Mouse (Mus musculus): Measurements from ENCODE around the gene 9230112D13Rik. TPM values are rescaled to one million over a fixed set of nuclear protein-coding genes. Genes with fewer than 3 reads are reported as not detected.
A peak's percentile ranks its signal among the peaks of the same experiment; 100 is the strongest.

Gene 9230112D13Rik
- not detected in 2 replicates for polyA plus RNA-seq (2012; rRNA removed)

DNA sequence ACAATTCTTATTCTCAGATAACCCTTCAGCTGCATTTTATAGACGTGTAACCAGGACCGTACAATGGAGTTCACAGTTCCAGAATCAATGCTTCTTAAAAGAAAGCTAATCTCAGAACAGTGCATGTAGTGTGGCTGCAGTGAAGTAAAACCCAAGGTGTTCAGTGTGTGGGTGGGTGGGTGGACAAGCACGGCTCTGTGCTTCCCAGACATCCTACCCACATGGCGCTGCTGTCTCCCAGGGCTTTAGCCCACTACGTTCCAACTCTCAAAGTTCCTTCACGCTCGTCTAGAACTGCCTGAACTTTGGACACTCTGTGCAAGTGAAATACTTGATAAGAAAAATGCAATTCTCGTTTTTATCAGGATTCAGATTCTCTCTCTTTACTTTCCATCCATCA, at the start of gene 9230112D13Rik:
9230112D13Rik (minus strand) TSS at position 101 of the 400 bp plus-strand sequence.
- H3K4me3 ChIP-seq (ENCODE audit: insufficient read depth, low read length): no peak within 1 kb of the TSS
- TF ChIP-seq CTCF (IDR thresholded peaks at IDR 0.05; ENCODE audit: extremely low read depth, insufficient read depth, low read length) (no peak), POLR2A (IDR thresholded peaks at IDR 0.05; ENCODE audit: extremely low read depth, insufficient read depth, low read length) (no peak)
- H3K27ac ChIP-seq (ENCODE audit: insufficient read depth, low read length): no peak within 1 kb of the TSS
- no peaks in the 10 kb centered on the region for H3K4me1 ChIP-seq (ENCODE audit: control insufficient read depth, insufficient read depth, low read length)

DNA sequence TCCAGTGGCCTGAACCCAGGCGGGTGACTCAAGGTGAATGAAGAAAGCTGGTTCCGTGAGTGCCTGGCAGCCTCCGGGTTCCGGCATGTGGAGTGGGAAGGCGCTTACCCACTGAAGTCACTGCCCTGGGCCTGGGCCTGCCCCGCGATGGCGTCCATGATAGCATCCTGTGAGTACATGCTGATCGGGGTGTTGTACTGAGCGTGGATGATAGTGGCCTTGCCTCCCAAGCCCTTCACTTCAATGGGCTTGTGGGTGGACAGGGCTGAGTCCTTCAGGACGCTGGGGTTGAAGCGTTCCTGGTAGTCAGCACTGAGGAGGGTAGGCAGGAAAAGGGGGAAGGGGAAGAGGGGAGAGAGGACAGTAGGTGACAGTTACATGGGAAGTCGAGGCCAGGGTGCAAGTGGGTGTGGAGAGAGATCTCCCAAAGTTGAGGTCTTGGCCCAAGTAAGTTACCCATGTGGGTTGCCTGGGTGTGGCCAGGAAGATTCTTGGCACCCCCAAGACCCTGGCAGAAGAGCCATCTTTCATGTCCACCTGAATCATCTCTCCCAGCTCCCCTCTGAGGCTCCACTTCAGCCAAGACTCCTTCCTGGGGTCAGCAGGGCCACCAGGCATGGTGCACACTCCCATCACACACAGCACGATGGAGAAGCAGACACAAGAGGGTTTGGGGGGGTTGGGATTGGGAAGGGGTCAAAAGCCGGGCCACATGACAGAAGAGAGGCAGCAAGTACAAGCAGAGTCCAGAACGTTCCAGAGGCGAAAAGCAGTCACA, 49.2 kb upstream of the 9230112D13Rik start:
- H3K4me1 ChIP-seq (ENCODE audit: control insufficient read depth, insufficient read depth, low read length): no peaks in the 10 kb centered on the region
- TF ChIP-seq CTCF (IDR thresholded peaks at IDR 0.05; ENCODE audit: extremely low read depth, insufficient read depth, low read length) (no peak), POLR2A (IDR thresholded peaks at IDR 0.05; ENCODE audit: extremely low read depth, insufficient read depth, low read length) (no peak)
- no peak overlapping the region for H3K27ac ChIP-seq (ENCODE audit: insufficient read depth, low read length)
- H3K4me3 ChIP-seq (ENCODE audit: insufficient read depth, low read length): no peak overlapping the region

DNA sequence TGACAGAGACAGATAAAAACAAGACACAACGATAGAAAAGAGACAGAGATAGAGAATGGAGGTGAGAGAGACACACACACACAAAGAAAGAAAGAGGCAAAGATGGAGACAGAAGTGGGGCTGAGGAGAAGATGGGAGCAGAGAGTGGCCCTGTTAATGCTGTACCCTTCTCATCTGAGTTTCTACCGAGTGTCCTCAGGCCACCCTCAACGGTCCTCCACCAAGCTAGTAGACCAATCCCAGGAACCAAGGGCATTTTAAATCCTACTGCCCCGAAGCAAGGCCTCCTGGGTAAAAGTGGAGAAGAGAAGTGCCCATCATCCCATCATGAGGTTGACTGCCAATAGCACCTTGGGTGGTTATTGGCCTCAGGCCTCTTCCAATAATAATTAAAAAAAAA, 48.3 kb upstream of the 9230112D13Rik start:
- H3K4me3 ChIP-seq (ENCODE audit: insufficient read depth, low read length): no peak overlapping the region
- no peak overlapping the region for H3K27ac ChIP-seq (ENCODE audit: insufficient read depth, low read length)
- TF ChIP-seq POLR2A (IDR thresholded peaks at IDR 0.05; ENCODE audit: extremely low read depth, insufficient read depth, low read length) (no peak), CTCF (IDR thresholded peaks at IDR 0.05; ENCODE audit: extremely low read depth, insufficient read depth, low read length) (no peak)
- H3K4me1 ChIP-seq (ENCODE audit: control insufficient read depth, insufficient read depth, low read length): no peaks in the 10 kb centered on the region

DNA sequence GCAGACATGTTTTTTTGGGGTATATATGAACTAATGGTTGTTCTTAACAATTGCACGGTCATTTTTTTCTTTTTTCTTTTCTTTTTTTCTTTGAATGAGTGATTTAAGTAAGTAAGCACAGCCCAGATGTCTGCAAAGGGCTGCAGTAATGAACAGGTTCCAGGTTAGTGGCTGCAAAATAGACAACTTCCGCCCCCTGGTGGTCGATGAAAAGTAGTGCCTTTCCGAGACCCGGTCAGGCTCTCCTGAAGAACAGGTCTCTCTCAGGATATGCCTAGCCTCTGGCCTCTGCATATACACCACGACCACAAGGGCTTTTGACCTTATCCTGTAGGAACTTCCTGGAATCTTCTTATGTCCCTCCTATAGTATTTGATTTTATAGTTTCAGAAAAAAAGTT, 47.7 kb upstream of the 9230112D13Rik start:
- peak overlapping the region; percentile 56 for H3K4me3 ChIP-seq (ENCODE audit: insufficient read depth, low read length)
- peak; percentile 82 for TF ChIP-seq CTCF (IDR thresholded peaks at IDR 0.05; ENCODE audit: extremely low read depth, insufficient read depth, low read length)
- no peak for TF ChIP-seq POLR2A (IDR thresholded peaks at IDR 0.05; ENCODE audit: extremely low read depth, insufficient read depth, low read length)
- H3K27ac ChIP-seq (ENCODE audit: insufficient read depth, low read length): no peak overlapping the region
- no peaks in the 10 kb centered on the region for H3K4me1 ChIP-seq (ENCODE audit: control insufficient read depth, insufficient read depth, low read length)

DNA sequence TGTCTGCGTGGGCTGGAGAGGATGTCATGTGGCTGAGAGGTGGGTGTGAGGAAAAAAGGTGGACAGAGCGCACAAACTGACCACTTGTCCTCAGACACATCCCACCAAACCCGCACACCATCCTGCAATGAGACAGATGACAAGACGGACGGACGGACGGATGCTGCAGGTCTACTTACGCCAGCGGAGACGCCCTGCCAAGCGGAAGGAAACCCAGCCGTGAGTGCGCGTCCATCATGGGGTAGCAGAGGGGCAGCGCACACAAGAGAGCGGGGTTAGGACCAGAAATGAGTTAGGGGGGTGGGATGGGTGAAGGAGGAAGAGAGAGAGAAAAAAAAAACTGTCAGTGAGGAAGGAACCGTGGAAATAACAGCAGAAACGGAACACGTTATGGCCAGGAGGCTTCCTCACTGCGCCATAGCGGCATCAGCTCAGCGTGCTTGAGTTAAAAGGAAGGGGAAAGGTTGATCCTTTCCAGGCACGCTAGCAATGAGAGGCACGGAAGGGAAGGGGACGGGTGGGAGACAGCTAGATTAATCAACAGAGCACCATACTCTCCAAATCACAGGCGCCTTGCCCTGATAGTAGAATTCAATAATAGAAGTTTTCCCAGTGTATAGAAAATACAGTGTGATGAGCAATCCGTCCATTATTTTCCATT, 47.1 kb upstream of the 9230112D13Rik start:
- H3K27ac ChIP-seq (ENCODE audit: insufficient read depth, low read length): no peak overlapping the region
- H3K4me1 ChIP-seq (ENCODE audit: control insufficient read depth, insufficient read depth, low read length): no peaks in the 10 kb centered on the region
- peak overlapping the region; percentile 56 for H3K4me3 ChIP-seq (ENCODE audit: insufficient read depth, low read length)
- TF ChIP-seq POLR2A (IDR thresholded peaks at IDR 0.05; ENCODE audit: extremely low read depth, insufficient read depth, low read length): no peak
- TF ChIP-seq CTCF (IDR thresholded peaks at IDR 0.05; ENCODE audit: extremely low read depth, insufficient read depth, low read length): no peak

DNA sequence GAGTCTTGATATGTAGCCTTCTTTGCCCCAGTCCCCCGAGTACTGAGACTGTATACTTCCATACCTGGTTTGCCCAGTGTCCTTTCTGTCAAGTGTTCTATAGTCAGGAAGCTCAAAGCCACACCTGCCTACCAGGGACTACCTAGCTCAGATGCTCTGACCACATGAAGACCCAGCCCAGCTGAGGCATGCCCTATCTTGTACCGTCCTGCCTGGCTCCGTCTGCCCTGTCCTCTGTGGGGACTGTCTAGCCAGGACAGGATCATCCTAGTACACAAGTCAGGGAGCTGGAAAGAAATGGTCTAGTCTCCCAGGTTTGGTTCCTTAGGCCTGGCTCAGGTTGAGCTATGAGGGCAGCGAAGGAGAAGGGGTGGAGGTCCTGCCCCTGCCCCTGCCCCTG, 46.0 kb upstream of the 9230112D13Rik start:
- no peaks in the 10 kb centered on the region for H3K4me1 ChIP-seq (ENCODE audit: control insufficient read depth, insufficient read depth, low read length)
- no peak overlapping the region for H3K27ac ChIP-seq (ENCODE audit: insufficient read depth, low read length)
- no peak for TF ChIP-seq CTCF (IDR thresholded peaks at IDR 0.05; ENCODE audit: extremely low read depth, insufficient read depth, low read length)
- TF ChIP-seq POLR2A (IDR thresholded peaks at IDR 0.05; ENCODE audit: extremely low read depth, insufficient read depth, low read length): no peak
- no peak overlapping the region for H3K4me3 ChIP-seq (ENCODE audit: insufficient read depth, low read length)

DNA sequence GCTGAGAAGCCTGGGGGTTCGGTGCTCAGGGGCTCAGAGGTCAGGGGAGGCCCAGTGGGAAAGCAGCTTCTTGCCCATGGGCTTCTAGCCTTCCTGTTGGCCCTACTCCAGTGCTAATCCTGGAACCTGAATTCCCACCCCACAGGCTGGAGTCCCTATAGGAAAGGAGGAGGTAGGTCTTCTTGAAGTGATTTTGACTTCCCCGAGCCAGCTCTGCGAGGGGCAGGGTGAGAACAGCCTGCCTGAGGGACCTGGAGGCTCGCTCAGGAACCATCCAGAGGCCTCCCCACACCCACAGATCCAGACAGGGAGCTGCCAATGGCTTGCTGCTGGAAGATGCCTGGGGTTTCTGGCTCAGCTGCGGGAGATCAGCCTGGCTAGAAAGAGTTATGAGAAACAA, 45.1 kb upstream of the 9230112D13Rik start:
- Histone ChIP-seq H3K4me1 (ENCODE audit: control insufficient read depth, insufficient read depth, low read length) (no peaks in the 10 kb centered on the region), H3K4me3 (ENCODE audit: insufficient read depth, low read length) (no peak overlapping the region), H3K27ac (ENCODE audit: insufficient read depth, low read length) (no peak overlapping the region)
- TF ChIP-seq CTCF (IDR thresholded peaks at IDR 0.05; ENCODE audit: extremely low read depth, insufficient read depth, low read length): no peak
- no peak for TF ChIP-seq POLR2A (IDR thresholded peaks at IDR 0.05; ENCODE audit: extremely low read depth, insufficient read depth, low read length)

DNA sequence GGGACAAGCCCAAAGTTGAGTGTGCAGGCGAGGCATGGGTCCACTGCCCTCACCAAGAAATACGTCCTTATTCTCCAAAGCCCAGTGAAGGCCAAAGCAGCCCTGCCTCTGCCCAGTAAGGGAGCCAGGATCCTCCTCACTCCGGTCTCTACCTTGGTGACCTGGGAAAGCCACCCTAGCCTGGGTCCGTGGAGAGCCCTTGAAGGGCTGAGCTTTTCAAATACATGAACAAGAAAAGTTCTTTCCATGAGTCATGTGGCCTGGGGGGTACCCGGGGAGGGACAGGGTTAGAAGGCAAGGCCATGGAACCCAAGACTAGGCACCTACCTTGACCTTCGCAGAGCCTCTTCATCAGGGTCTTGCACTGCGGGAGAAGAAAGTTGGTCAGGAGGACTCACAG, 43.9 kb upstream of the 9230112D13Rik start:
- H3K4me1 ChIP-seq (ENCODE audit: control insufficient read depth, insufficient read depth, low read length): no peaks in the 10 kb centered on the region
- H3K4me3 ChIP-seq (ENCODE audit: insufficient read depth, low read length): no peak overlapping the region
- H3K27ac ChIP-seq (ENCODE audit: insufficient read depth, low read length): no peak overlapping the region
- TF ChIP-seq CTCF (IDR thresholded peaks at IDR 0.05; ENCODE audit: extremely low read depth, insufficient read depth, low read length): no peak

DNA sequence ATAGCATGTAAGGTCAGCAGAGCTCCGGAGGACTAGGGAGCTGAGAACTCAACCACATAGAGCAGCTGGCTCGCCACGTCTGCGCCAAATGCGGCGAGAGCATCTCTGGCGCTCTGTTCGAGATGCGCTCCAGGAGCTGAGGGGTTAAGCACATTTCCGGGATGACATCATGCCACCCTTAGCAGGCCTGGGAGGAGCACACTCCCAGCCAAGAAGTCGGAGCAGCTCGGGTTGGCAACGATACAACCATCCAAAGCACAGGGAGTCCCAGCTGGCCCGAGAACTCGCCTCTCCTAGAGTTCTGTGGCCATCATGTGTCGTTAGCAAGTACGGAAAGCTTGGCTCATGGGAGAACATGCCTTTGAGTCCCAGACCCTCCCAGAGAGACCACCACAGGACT, 43.1 kb upstream of the 9230112D13Rik start:
- no peak overlapping the region for H3K27ac ChIP-seq (ENCODE audit: insufficient read depth, low read length)
- no peak overlapping the region for H3K4me3 ChIP-seq (ENCODE audit: insufficient read depth, low read length)
- TF ChIP-seq POLR2A (IDR thresholded peaks at IDR 0.05; ENCODE audit: extremely low read depth, insufficient read depth, low read length) (no peak), CTCF (IDR thresholded peaks at IDR 0.05; ENCODE audit: extremely low read depth, insufficient read depth, low read length) (no peak)
- no peaks in the 10 kb centered on the region for H3K4me1 ChIP-seq (ENCODE audit: control insufficient read depth, insufficient read depth, low read length)

DNA sequence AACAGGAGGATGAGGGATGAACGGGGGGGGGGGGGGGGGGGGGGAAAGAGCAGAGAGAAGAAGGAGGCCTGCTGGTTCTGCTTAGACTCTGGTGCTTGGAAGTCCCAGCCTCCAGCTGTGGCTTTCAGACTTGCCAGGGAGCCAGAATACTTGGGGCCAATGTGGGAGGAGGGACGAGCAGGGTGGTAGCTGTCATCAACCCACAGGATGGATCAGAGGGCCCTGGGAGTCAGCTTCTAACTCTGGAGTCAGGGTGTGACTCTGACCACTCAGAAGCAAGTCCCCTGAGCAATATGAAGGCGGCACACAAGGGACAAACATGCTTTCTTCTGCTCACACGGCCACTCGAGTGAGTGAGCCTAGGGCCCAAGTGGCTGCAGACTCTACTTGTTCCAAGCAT, 42.0 kb upstream of the 9230112D13Rik start:
- no peak for TF ChIP-seq POLR2A (IDR thresholded peaks at IDR 0.05; ENCODE audit: extremely low read depth, insufficient read depth, low read length)
- no peak for TF ChIP-seq CTCF (IDR thresholded peaks at IDR 0.05; ENCODE audit: extremely low read depth, insufficient read depth, low read length)
- H3K4me3 ChIP-seq (ENCODE audit: insufficient read depth, low read length): no peak overlapping the region
- no peak overlapping the region for H3K27ac ChIP-seq (ENCODE audit: insufficient read depth, low read length)
- H3K4me1 ChIP-seq (ENCODE audit: control insufficient read depth, insufficient read depth, low read length): no peaks in the 10 kb centered on the region
